Mouse (Mus musculus): ENCODE results near the gene Map7d1. TPM values are rescaled to one million over a fixed set of nuclear protein-coding genes. Genes with fewer than 3 reads are reported as not detected.

Map7d1 gene
- polyA plus RNA-seq, 1 experiment from 2014 or later = 54.6 TPM

- ATAC-seq (ENCODE audit: low FRiP score) (no peak), DNase-seq (ENCODE audit: low spot score) (no peak)
- H3K4me2 ChIP-seq (replicated peaks; ENCODE audit: low read depth, low read length) = no peak overlapping the region
- H3K4me1 ChIP-seq (replicated peaks; ENCODE audit: control insufficient read depth, insufficient read depth, low read length) = peaks cover 20% of the 10 kb centered on the region
- no peak overlapping the region for H3K4me3 ChIP-seq (ENCODE audit: low read depth, low read length)
- H3K9ac ChIP-seq (ENCODE audit: low read depth, low read length) = no peak overlapping the region
- WGBS = 74% methylated on average over 17 of the region's 17 CpGs
- no peaks in the 10 kb centered on the region for H3K36me3 ChIP-seq (ENCODE audit: control insufficient read depth, insufficient read depth, low read length)
- H3K27me3 ChIP-seq (ENCODE audit: control insufficient read depth, insufficient read depth, low read length) = no peaks in the 10 kb centered on the region
- H3K9me3 ChIP-seq (ENCODE audit: control insufficient read depth, low read length) = no peaks in the 10 kb centered on the region
- H3K27ac ChIP-seq (ENCODE audit: low read depth, low read length) = no peak overlapping the region
These were observed 3.5 kb downstream of the Map7d1 start for GRCm38 (mm10) chr4:126252411-126253237.

GRCm38 (mm10) chr4:126251655-126252254, 4.4 kb downstream of the Map7d1 start:
- DNase-seq (ENCODE audit: low spot score) (no peak), ATAC-seq (ENCODE audit: low FRiP score) (no peak)
- Histone ChIP-seq H3K9ac (ENCODE audit: low read depth, low read length) (no peak overlapping the region), H3K4me3 (ENCODE audit: low read depth, low read length) (no peak overlapping the region), H3K36me3 (ENCODE audit: control insufficient read depth, insufficient read depth, low read length) (no peaks in the 10 kb centered on the region), H3K4me1 (replicated peaks; ENCODE audit: control insufficient read depth, insufficient read depth, low read length) (peaks cover 14% of the 10 kb centered on the region; the same call in 1 of the 2 replicates), H3K4me2 (replicated peaks; ENCODE audit: low read depth, low read length) (no peak overlapping the region), H3K9me3 (ENCODE audit: control insufficient read depth, low read length) (no peaks in the 10 kb centered on the region), H3K27me3 (ENCODE audit: control insufficient read depth, insufficient read depth, low read length) (no peaks in the 10 kb centered on the region), H3K27ac (ENCODE audit: low read depth, low read length) (no peak overlapping the region)
- 68% methylated on average over 11 of the region's 11 CpGs for WGBS

GRCm38 (mm10) chr4:126250659-126251058, 5.5 kb downstream of the Map7d1 start:
- no peak overlapping the region for H3K9ac ChIP-seq (ENCODE audit: low read depth, low read length)
- DNase-seq (ENCODE audit: low spot score) (no peak), ATAC-seq (ENCODE audit: low FRiP score) (no peak)
- WGBS = 47% methylated on average over 4 of the region's 4 CpGs
- H3K4me1 ChIP-seq (replicated peaks; ENCODE audit: control insufficient read depth, insufficient read depth, low read length) = peaks cover 14% of the 10 kb centered on the region; the same call in 1 of the 2 replicates
- no peaks in the 10 kb centered on the region for H3K9me3 ChIP-seq (ENCODE audit: control insufficient read depth, low read length)
- H3K27ac ChIP-seq (ENCODE audit: low read depth, low read length) = no peak overlapping the region
- H3K4me3 ChIP-seq (ENCODE audit: low read depth, low read length) = no peak overlapping the region
- no peak overlapping the region for H3K4me2 ChIP-seq (replicated peaks; ENCODE audit: low read depth, low read length)
- no peaks in the 10 kb centered on the region for H3K27me3 ChIP-seq (ENCODE audit: control insufficient read depth, insufficient read depth, low read length)
- H3K36me3 ChIP-seq (ENCODE audit: control insufficient read depth, insufficient read depth, low read length) = no peaks in the 10 kb centered on the region

GRCm38 (mm10) chr4:126248261-126248868, 7.8 kb downstream of the Map7d1 start:
- H3K9ac ChIP-seq (ENCODE audit: low read depth, low read length) = peak overlapping the region; percentile 2; the same call in 1 of the 2 replicates
- no peaks in the 10 kb centered on the region for H3K27me3 ChIP-seq (ENCODE audit: control insufficient read depth, insufficient read depth, low read length)
- DNase-seq (ENCODE audit: low spot score) = peak; percentile 69
- ATAC-seq (ENCODE audit: low FRiP score) = peak; percentile 65
- H3K27ac ChIP-seq (ENCODE audit: low read depth, low read length) = peak overlapping the region; percentile 69
- H3K4me1 ChIP-seq (replicated peaks; ENCODE audit: control insufficient read depth, insufficient read depth, low read length) = peaks cover 5% of the 10 kb centered on the region; the same call in 1 of the 2 replicates
- H3K36me3 ChIP-seq (ENCODE audit: control insufficient read depth, insufficient read depth, low read length) = no peaks in the 10 kb centered on the region
- no peaks in the 10 kb centered on the region for H3K9me3 ChIP-seq (ENCODE audit: control insufficient read depth, low read length)
- WGBS = 16% methylated on average over 11 of the region's 11 CpGs
- H3K4me2 ChIP-seq (replicated peaks; ENCODE audit: low read depth, low read length) = no peak overlapping the region
- no peak overlapping the region for H3K4me3 ChIP-seq (ENCODE audit: low read depth, low read length)

- ATAC-seq (ENCODE audit: low FRiP score) (no peak), DNase-seq (ENCODE audit: low spot score) (no peak)
- Histone ChIP-seq H3K4me2 (replicated peaks; ENCODE audit: low read depth, low read length) (no peak overlapping the region), H3K36me3 (ENCODE audit: control insufficient read depth, insufficient read depth, low read length) (no peaks in the 10 kb centered on the region), H3K4me3 (ENCODE audit: low read depth, low read length) (no peak overlapping the region), H3K4me1 (replicated peaks; ENCODE audit: control insufficient read depth, insufficient read depth, low read length) (peaks cover 2% of the 10 kb centered on the region; the same call in 1 of the 2 replicates), H3K9me3 (ENCODE audit: control insufficient read depth, low read length) (no peaks in the 10 kb centered on the region), H3K9ac (ENCODE audit: low read depth, low read length) (no peak overlapping the region), H3K27me3 (ENCODE audit: control insufficient read depth, insufficient read depth, low read length) (no peaks in the 10 kb centered on the region), H3K27ac (ENCODE audit: low read depth, low read length) (no peak overlapping the region)
- 84% methylated on average over 13 of the region's 13 CpGs for WGBS
These were observed 9.8 kb downstream of the Map7d1 start for GRCm38 (mm10) chr4:126246202-126246889.

GRCm38 (mm10) chr4:126242510-126242909, 13.6 kb downstream of the Map7d1 start:
- ATAC-seq (ENCODE audit: low FRiP score) (no peak), DNase-seq (ENCODE audit: low spot score) (no peak)
- H3K27me3 ChIP-seq (ENCODE audit: control insufficient read depth, insufficient read depth, low read length) = no peaks in the 10 kb centered on the region
- WGBS = 87% methylated on average over 6 of the region's 6 CpGs
- no peak overlapping the region for H3K27ac ChIP-seq (ENCODE audit: low read depth, low read length)
- no peak overlapping the region for H3K9ac ChIP-seq (ENCODE audit: low read depth, low read length)
- H3K4me2 ChIP-seq (replicated peaks; ENCODE audit: low read depth, low read length) = no peak overlapping the region
- peaks cover 21% of the 10 kb centered on the region for H3K36me3 ChIP-seq (ENCODE audit: control insufficient read depth, insufficient read depth, low read length)
- no peak overlapping the region for H3K4me3 ChIP-seq (ENCODE audit: low read depth, low read length)
- H3K4me1 ChIP-seq (replicated peaks; ENCODE audit: control insufficient read depth, insufficient read depth, low read length) = no peaks in the 10 kb centered on the region
- H3K9me3 ChIP-seq (ENCODE audit: control insufficient read depth, low read length) = no peaks in the 10 kb centered on the region

- DNase-seq (ENCODE audit: low spot score) (no peak), ATAC-seq (ENCODE audit: low FRiP score) (no peak)
- Histone ChIP-seq H3K9ac (ENCODE audit: low read depth, low read length) (no peak overlapping the region), H3K27ac (ENCODE audit: low read depth, low read length) (no peak overlapping the region), H3K9me3 (ENCODE audit: control insufficient read depth, low read length) (no peaks in the 10 kb centered on the region), H3K4me1 (replicated peaks; ENCODE audit: control insufficient read depth, insufficient read depth, low read length) (no peaks in the 10 kb centered on the region), H3K4me3 (ENCODE audit: low read depth, low read length) (no peak overlapping the region), H3K36me3 (ENCODE audit: control insufficient read depth, insufficient read depth, low read length) (peaks cover 21% of the 10 kb centered on the region), H3K4me2 (replicated peaks; ENCODE audit: low read depth, low read length) (no peak overlapping the region), H3K27me3 (ENCODE audit: control insufficient read depth, insufficient read depth, low read length) (no peaks in the 10 kb centered on the region)
- WGBS = 50% methylated on average over 9 of the region's 9 CpGs
These were observed 14.2 kb downstream of the Map7d1 start for GRCm38 (mm10) chr4:126241956-126242355.

GRCm38 (mm10) chr4:126239862-126240475, 16.2 kb downstream of the Map7d1 start:
- ATAC-seq (ENCODE audit: low FRiP score) (no peak), DNase-seq (ENCODE audit: low spot score) (no peak)
- Histone ChIP-seq H3K4me3 (ENCODE audit: low read depth, low read length) (no peak overlapping the region), H3K4me1 (replicated peaks; ENCODE audit: control insufficient read depth, insufficient read depth, low read length) (no peaks in the 10 kb centered on the region), H3K27ac (ENCODE audit: low read depth, low read length) (no peak overlapping the region), H3K36me3 (ENCODE audit: control insufficient read depth, insufficient read depth, low read length) (peaks cover 28% of the 10 kb centered on the region), H3K9me3 (ENCODE audit: control insufficient read depth, low read length) (no peaks in the 10 kb centered on the region), H3K4me2 (replicated peaks; ENCODE audit: low read depth, low read length) (no peak overlapping the region), H3K27me3 (ENCODE audit: control insufficient read depth, insufficient read depth, low read length) (no peaks in the 10 kb centered on the region), H3K9ac (ENCODE audit: low read depth, low read length) (no peak overlapping the region)
- WGBS = 92% methylated on average over 13 of the region's 13 CpGs

Measured in hindbrain, embryonic 11.5 days (tissue).